Mouse (Mus musculus) MEL (cell line): ENCODE measurements at regions not wholly inside any gene's neighbourhood (a gene's known extent, or its start where the extent isn't known, plus 50 kb on each side); places are given as distances from the start of the nearest gene placed in this dataset.

Source experiments
- BHLHE40 ChIP-seq: IDR thresholded peaks from 2 replicates; pipeline ENCODE4 v1.6.1; 2012; ENCODE audit warnings: low read depth, mild to moderate bottlenecking, inconsistent platforms, low read length, improper control_type of control experiment, borderline replicate concordance
- CTCF ChIP-seq, 3 experiments: IDR thresholded peaks in 2 of 3; conservative IDR thresholded peaks in 1 of 3; 2 replicates each; pipeline ENCODE4 v1.5.1; 2011 to 2012; ENCODE audit warnings: low read length in 3 of 3, low read depth in 2 of 3, mild to moderate bottlenecking in 2 of 3, improper control_type of control experiment in 1 of 3, inconsistent platforms in 1 of 3, mixed read lengths in 1 of 3, moderate library complexity in 1 of 3; ENCODE audit not compliant: control insufficient read depth in 1 of 3, insufficient read depth in 1 of 3, poor library complexity in 1 of 3, severe bottlenecking in 1 of 3
- EP300 ChIP-seq, 2 experiments: IDR thresholded peaks; 2 replicates each; pipeline ENCODE4 v1.6.1; 2011; ENCODE audit warnings: improper control_type of control experiment in 2 of 2, low read length in 2 of 2, low read depth in 1 of 2, mild to moderate bottlenecking in 1 of 2
- ETS1 ChIP-seq: IDR thresholded peaks from 2 replicates; pipeline ENCODE4 v1.6.1; 2012; ENCODE audit warnings: low read depth, mild to moderate bottlenecking, inconsistent platforms, low read length, improper control_type of control experiment, moderate library complexity
- POLR2A ChIP-seq, 2 experiments: IDR thresholded peaks; 2 replicates each; pipeline ENCODE4 v1.6.1; 2011 to 2012; ENCODE audit warnings: low read length in 2 of 2, mild to moderate bottlenecking in 2 of 2, control low read depth in 1 of 2, improper control_type of control experiment in 1 of 2, low read depth in 1 of 2, moderate library complexity in 1 of 2; ENCODE audit not compliant: control insufficient read depth in 1 of 2, insufficient read depth in 1 of 2, poor library complexity in 1 of 2
- SMC3 ChIP-seq: IDR thresholded peaks from 2 replicates; pipeline ENCODE4 v1.6.1; 2011; ENCODE audit warnings: low read depth, low read length, improper control_type of control experiment
- TBP ChIP-seq: IDR thresholded peaks from 2 replicates; pipeline ENCODE4 v1.8.0; 2011; ENCODE audit warnings: low read depth, low read length, improper control_type of control experiment

- TF ChIP-seq CTCF (IDR thresholded peaks at IDR 0.05 in 2 of 3, conservative IDR thresholded peaks at IDR 0.05 in 1 of 3; ENCODE audit: control insufficient read depth in 1 of 3, insufficient read depth in 1 of 3, low read depth in 2 of 3, low read length in 3 of 3, poor library complexity in 1 of 3, severe bottlenecking in 1 of 3) (no peak), POLR2A (IDR thresholded peaks at IDR 0.05; ENCODE audit: control insufficient read depth in 1 of 2, insufficient read depth in 1 of 2, low read depth in 1 of 2, low read length in 2 of 2, poor library complexity in 1 of 2) (no peak), BHLHE40 (no peak), TBP (no peak), ETS1 (no peak), EP300 (IDR thresholded peaks at IDR 0.05; ENCODE audit: low read depth in 1 of 2, low read length in 2 of 2) (no peak), SMC3 (no peak)
Observed at GRCm38 (mm10) chr13:100951185-100951508, 117.9 kb upstream of the Slc30a5 start.
